Mouse (Mus musculus) kidney, adult 2 months (tissue): ENCODE results near the gene Gal3st4. TPM values are rescaled to one million over a fixed set of nuclear protein-coding genes. Genes with fewer than 3 reads are reported as not detected.
A peak's percentile ranks its signal among the peaks of the same experiment; 100 is the strongest.

Experiments
- DNase-seq: peaks from one replicate; pipeline ENCODE4 v3.0.0; 2021
- H3K27ac ChIP-seq: fragments of 200-500 bp; 2 replicates; pipeline ENCODE4 v1.5.1; 2012; ENCODE audit warnings: low read depth, low read length, control low read depth, inconsistent platforms; ENCODE audit not compliant: insufficient read depth
- H3K27me3 ChIP-seq: fragments of 200-500 bp; replicated peaks from 2 replicates; pipeline ENCODE4 v1.6.1; 2012; ENCODE audit warnings: mild to moderate bottlenecking, moderate library complexity, low read length, inconsistent platforms; ENCODE audit not compliant: control insufficient read depth, insufficient read depth
- H3K36me3 ChIP-seq: fragments of 200-500 bp; 2 replicates; pipeline ENCODE4 v1.6.1; 2012; ENCODE audit warnings: mild to moderate bottlenecking, moderate library complexity, low read length, inconsistent platforms; ENCODE audit not compliant: control insufficient read depth, insufficient read depth
- H3K4me1 ChIP-seq: fragments of 200-500 bp; 2 replicates; pipeline ENCODE4 v1.6.1; 2011; ENCODE audit warnings: low read length; ENCODE audit not compliant: control insufficient read depth, insufficient read depth
- H3K4me3 ChIP-seq: fragments of 200-500 bp; 2 replicates; pipeline ENCODE4 v1.5.1; 2011; ENCODE audit warnings: mild to moderate bottlenecking, low read depth, low read length, control low read depth; ENCODE audit not compliant: insufficient read depth
- CTCF ChIP-seq: fragments of 200-500 bp; conservative IDR thresholded peaks from 2 replicates; pipeline ENCODE4 v1.5.1; 2011; ENCODE audit warnings: low read depth, mild to moderate bottlenecking, control low read depth, low read length, moderate library complexity, mixed read lengths; ENCODE audit not compliant: insufficient read depth, insufficient read length
- POLR2A ChIP-seq: fragments of 200-500 bp; IDR thresholded peaks from one replicate; pipeline ENCODE4 v1.6.1; 2011; ENCODE audit warnings: low read depth, low read length, control low read depth
- WGBS: fragments of 180-500 bp; shearing (Covaris S2); methylation state at CpG from one replicate; pipeline ENCODE4 v1.1.7; 2018; 5-methylcytosine and 5-hydroxymethylcytosine counted together
- polyA plus RNA-seq: library from polyadenylated mRNA; depleted of rRNA; stranded (reverse); fragments of >200 nt; gene quantifications from 2 replicates; pipeline ENCODE4 v1.2.3, GENCODE M21; 2012

Gene Gal3st4
- polyA plus RNA-seq, 1 experiment: 0.13 TPM

DNA sequence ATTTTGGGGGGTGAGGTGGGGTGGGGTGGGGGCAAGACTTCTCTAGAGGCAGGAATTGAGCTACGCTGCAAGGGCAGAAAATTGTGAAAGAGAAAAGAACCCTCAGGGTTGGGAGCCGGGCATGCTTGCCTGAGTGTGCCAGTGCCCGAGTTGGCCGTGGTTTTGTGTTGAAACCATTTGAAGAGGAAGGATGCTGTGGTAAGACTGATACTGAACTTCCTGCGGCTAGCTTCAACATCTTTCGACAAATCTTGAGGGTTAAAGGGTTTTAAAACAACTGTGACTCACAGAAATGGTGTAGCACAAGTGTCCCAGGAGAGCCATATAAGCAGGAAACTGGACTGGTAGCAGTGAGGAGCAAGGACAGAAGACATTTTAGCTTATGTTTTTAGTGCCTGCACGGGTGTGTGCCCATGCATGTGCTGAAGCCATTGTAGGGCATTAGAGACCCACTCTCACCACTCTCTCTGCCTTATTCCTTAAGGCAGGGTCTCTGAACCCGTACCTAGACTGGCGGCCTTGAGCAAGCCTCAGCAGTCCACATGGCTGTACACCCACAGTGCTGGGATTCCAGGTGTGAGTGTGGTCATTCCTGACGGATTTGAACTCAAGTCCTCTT, 15.6 kb downstream of the Gal3st4 start:
- DNase-seq: no peak
- Histone ChIP-seq H3K4me1 (no peaks in the 10 kb centered on the region; the same call in 1 of the 2 replicates), H3K27me3 (no peaks in the 10 kb centered on the region), H3K4me3 (no peak overlapping the region), H3K27ac (no peak overlapping the region), H3K36me3 (no peaks in the 10 kb centered on the region)
- TF ChIP-seq POLR2A (no peak), CTCF (no peak)
- WGBS: 86% methylated on average over 10 of the region's 10 CpGs

DNA sequence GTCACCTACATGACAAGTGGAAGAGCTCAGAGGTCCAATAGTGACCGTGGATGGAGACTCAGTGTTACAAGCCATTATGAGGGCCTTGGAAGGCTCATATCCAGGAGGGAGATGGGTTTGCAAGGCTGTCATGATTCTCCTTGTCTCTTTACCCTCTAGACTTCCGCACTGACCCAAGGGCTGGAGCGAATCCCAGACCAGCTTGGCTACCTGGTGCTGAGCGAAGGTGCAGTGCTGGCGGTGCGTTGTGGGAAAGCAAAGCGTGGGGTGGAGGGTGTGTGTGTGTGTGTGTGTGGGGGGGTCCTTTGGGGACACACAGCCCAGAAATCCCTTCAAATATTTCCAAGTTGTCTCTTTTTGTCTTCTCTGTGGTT, 16.6 kb downstream of the Gal3st4 start:
- WGBS: 8% methylated on average over 7 of the region's 7 CpGs
- peak overlapping the region; percentile 71 for H3K27ac ChIP-seq
- no peak for DNase-seq

DNA sequence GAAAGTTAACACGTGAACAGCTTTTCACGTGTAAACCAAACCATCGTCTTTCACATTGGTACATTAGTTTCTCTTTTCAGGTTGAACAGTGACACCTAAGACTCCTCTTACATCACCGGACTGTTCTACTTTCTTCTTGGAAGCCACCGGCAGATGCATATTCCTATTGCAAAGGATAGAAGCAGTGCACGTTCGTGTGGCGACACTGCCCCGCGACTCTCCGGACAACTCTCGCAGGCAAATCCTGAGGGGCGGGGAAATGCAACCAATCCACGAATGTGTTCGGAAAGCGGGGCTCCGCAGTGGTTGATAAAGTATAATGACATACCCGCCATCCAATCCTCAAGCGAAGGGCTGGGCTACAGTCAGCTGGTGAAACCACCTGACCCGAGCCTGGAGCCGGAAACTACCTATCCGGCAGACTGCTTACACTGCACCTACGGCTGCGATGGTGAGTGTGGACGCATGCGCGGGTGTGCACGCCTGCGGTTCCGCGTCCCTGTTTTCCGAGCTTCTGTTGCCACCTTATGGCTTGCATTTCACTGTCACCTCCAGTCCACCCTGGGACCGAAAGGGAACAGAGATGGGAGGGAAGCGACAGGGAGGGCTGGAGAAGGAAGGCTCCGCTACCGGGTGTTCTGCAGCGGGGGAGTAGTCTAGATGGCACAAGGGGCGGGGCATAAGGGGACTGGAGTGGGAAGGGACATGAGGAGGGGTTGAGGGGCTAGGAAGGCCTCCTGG, 17.1 kb downstream of the Gal3st4 start, which contains the start of gene Lamtor4:
Gene Lamtor4, plus strand, starts transcription at position 130 of the 741 bp plus-strand sequence.
- under 1% methylated on average over 38 of the region's 38 CpGs for WGBS
- Histone ChIP-seq H3K36me3 (no peaks in the 10 kb centered on the region), H3K27me3 (no peaks in the 10 kb centered on the region), H3K4me1 (no peaks in the 10 kb centered on the region; the same call in 1 of the 2 replicates), H3K4me3 (peak within 1 kb of the TSS; percentile 79), H3K27ac (peak within 1 kb of the TSS; percentile 71)
- DNase-seq: peak; percentile 99
- TF ChIP-seq CTCF: peak; percentile 48
- TF ChIP-seq POLR2A: peak; percentile 74

More for the DNA sequence above, 16.6 kb downstream of the Gal3st4 start:
- Histone ChIP-seq H3K4me3 (peak overlapping the region; percentile 79), H3K36me3 (no peaks in the 10 kb centered on the region), H3K4me1 (no peaks in the 10 kb centered on the region; the same call in 1 of the 2 replicates), H3K27me3 (no peaks in the 10 kb centered on the region)
- TF ChIP-seq CTCF (no peak), POLR2A (no peak)

DNA sequence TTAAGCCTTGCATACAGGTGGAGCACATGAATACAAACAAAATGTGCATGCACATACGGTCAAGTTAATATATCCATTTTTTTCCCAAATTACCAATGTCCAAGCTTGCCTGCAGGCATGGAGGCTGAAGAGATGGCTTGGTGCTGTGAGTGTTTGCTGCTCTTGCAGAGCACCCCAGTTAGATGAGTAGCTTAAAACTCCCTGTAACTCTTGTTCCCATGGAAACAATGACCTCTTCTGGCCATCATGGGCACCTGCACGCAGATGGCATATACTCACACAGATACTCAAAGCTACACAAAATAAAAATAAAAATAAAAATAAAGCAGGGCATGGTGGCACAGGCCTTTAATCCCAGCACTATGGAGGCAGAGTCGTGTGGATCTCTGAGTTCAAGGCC, 19.6 kb downstream of the Gal3st4 start:
- WGBS: 94% methylated on average over 3 of the region's 3 CpGs
- Histone ChIP-seq H3K36me3 (no peaks in the 10 kb centered on the region), H3K27me3 (no peaks in the 10 kb centered on the region), H3K27ac (no peak overlapping the region), H3K4me3 (no peak overlapping the region), H3K4me1 (no peaks in the 10 kb centered on the region; the same call in 1 of the 2 replicates)
- DNase-seq: no peak
- no peak for TF ChIP-seq POLR2A
- no peak for TF ChIP-seq CTCF

DNA sequence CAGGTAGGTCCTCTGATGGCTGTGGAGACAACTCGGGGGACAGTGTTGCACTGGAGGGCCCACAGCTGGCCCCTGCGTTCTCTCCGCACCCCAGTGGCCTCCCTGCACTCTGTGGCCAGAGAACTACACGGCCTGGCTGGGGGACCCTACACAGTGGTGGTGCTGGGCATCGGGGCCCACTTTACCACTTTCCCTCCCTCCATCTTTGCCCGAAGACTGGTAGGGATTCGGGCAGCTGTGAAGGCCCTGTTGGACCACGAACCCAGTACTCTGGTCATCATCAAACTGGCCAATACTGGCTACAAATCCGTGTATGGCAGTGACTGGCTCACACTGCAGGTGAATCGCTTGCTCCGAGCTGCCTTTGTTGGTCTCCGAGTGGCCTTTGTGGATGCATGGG, 21.5 kb downstream of the Gal3st4 start:
- TF ChIP-seq POLR2A (no peak), CTCF (no peak)
- WGBS: 86% methylated on average over 12 of the region's 12 CpGs
- no peak for DNase-seq

DNA sequence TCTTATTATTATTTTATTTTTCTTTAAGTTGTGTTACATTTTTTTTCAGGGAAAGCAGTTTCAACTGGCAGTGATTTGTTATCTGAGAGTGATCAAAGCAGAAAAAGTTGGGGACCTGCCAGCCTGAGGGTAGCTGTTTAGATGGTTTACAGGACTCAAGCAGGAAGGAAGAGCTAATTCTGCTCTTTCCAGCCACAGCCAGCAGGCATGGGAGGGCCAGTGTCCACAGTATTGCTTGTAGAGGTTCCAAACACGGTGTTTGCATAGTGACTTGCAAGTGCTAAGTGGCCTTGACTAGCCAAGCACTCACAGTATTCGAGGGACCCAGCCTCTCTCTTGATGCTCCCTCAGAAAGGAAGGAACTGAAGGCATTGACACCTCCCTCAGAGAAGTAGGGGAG, 31.1 kb downstream of the Gal3st4 start:
- TF ChIP-seq CTCF (no peak), POLR2A (no peak)
- Histone ChIP-seq H3K4me3 (no peak overlapping the region), H3K27me3 (no peaks in the 10 kb centered on the region), H3K4me1 (no peaks in the 10 kb centered on the region), H3K36me3 (no peaks in the 10 kb centered on the region), H3K27ac (no peak overlapping the region)
- 38% methylated on average over 2 of the region's 2 CpGs for WGBS
- DNase-seq: no peak

More for the DNA sequence above, 21.5 kb downstream of the Gal3st4 start:
- H3K4me3 ChIP-seq: no peak overlapping the region
- no peaks in the 10 kb centered on the region for H3K36me3 ChIP-seq
- H3K27me3 ChIP-seq: no peaks in the 10 kb centered on the region
- H3K27ac ChIP-seq: no peak overlapping the region
- H3K4me1 ChIP-seq: no peaks in the 10 kb centered on the region; the same call in 1 of the 2 replicates

DNA sequence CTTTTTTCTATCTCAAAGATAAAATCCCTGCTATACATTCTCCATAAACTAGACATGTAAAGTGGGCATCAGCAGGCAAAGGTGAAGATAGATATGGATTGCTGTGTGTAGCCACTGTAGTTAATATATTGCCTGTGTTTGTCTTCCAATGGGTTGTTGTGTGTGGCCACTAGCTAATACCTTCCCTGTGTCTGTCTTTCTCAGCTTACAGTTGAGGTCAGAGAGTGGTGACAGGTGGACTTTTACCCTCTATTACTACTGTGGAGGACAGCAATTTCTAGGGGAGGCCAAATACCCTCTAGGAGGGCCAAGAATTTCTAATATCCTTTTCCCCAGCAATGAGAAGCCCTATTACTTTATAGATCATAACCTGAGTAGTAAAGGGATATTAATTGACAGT, 38.4 kb downstream of the Gal3st4 start:
- no peaks in the 10 kb centered on the region; the same call in 1 of the 2 replicates for H3K4me1 ChIP-seq
- DNase-seq: no peak
- H3K27me3 ChIP-seq: no peaks in the 10 kb centered on the region
- H3K36me3 ChIP-seq: no peaks in the 10 kb centered on the region
- TF ChIP-seq POLR2A (no peak), CTCF (no peak)
- H3K4me3 ChIP-seq: no peak overlapping the region
- H3K27ac ChIP-seq: peak overlapping the region; percentile 71
